Mouse (Mus musculus) lung, postnatal 0 days (tissue): ENCODE data around the gene Igfbp6.

Experiments used
- CTCF ChIP-seq: IDR thresholded peaks from 2 replicates; pipeline ENCODE4 v1.5.1; 2016; ENCODE audit warnings: antibody characterized with exemption, mild to moderate bottlenecking
- EP300 ChIP-seq: IDR thresholded peaks from 2 replicates; pipeline ENCODE4 v1.6.1; 2016; ENCODE audit warnings: antibody characterized with exemption, mild to moderate bottlenecking, control low read depth

DNA sequence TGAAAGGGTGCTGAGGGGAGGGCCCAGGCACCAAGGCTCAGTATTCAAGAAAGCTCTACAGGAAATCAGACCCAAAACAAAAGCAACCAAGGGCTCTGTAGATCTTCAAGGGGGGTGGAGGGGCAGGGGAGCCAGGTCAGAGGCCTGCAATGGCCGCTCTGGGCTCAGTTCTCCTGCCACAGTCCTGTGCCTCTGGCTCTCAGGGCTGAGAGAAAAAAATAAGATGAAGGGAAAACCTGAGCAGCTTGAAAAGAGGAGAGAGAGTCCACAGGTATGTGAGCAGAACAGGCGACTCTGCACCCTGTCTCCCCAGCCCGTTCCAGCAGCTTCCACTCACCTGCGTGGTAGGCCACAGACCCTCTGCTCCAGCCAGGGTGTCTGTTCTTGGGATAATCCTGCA, 25.6 kb upstream of the Igfbp6 start:
- TF ChIP-seq CTCF (no peak), EP300 (no peak)
